Mouse (Mus musculus) midbrain, embryonic 15.5 days (tissue): ENCODE data around the gene Mgst3. TPM values are rescaled to one million over a fixed set of nuclear protein-coding genes. Genes with fewer than 3 reads are reported as not detected.

ENCODE experiments used
- ATAC-seq: fragments of 200-750 bp; cut with Nextera tagmentation; replicated peaks from 2 replicates; pipeline ENCODE4 v1.8.0; 2017; ENCODE audit warnings: moderate TSS enrichment
- H3K27ac ChIP-seq: fragments of 300-500 bp; sonication (generic); 2 replicates; pipeline ENCODE4 v1.5.1; 2015; ENCODE audit warnings: mild to moderate bottlenecking, inconsistent platforms
- H3K27me3 ChIP-seq: fragments of 300-500 bp; sonication (generic); replicated peaks from 2 replicates; pipeline ENCODE4 v1.6.1; 2015; ENCODE audit warnings: inconsistent platforms
- H3K36me3 ChIP-seq: fragments of 300-500 bp; sonication (generic); replicated peaks from 2 replicates; pipeline ENCODE4 v1.6.1; 2015; ENCODE audit warnings: inconsistent platforms
- H3K4me1 ChIP-seq: fragments of 300-500 bp; sonication (generic); 2 replicates; pipeline ENCODE4 v1.6.1; 2015; ENCODE audit warnings: inconsistent platforms
- H3K4me2 ChIP-seq: fragments of 300-500 bp; sonication (generic); 2 replicates; pipeline ENCODE4 v1.6.1; 2015; ENCODE audit warnings: inconsistent platforms, mild to moderate bottlenecking, moderate library complexity
- H3K4me3 ChIP-seq: fragments of 300-500 bp; sonication (generic); 2 replicates; pipeline ENCODE4 v1.5.1; 2015; ENCODE audit warnings: mild to moderate bottlenecking, inconsistent platforms
- H3K9ac ChIP-seq: fragments of 300-500 bp; sonication (generic); 2 replicates; pipeline ENCODE4 v1.6.1; 2015; ENCODE audit warnings: mild to moderate bottlenecking, inconsistent platforms
- H3K9me3 ChIP-seq: fragments of 300-500 bp; sonication (generic); 2 replicates; pipeline ENCODE4 v1.6.1; 2016; ENCODE audit warnings: inconsistent platforms
- WGBS: fragments of 180-500 bp; shearing (Covaris S2); methylation state at CpG from one replicate; pipeline ENCODE4 v1.1.7; 2015; ENCODE audit warnings: mixed read lengths; 5-methylcytosine and 5-hydroxymethylcytosine counted together
- polyA plus RNA-seq: library from polyadenylated mRNA; unstranded; fragments of >200 nt; fragmentation: Nextera tagmentation; extraction: Ambion mirVana; gene quantifications from 2 replicates; pipeline ENCODE4 v1.2.1, GENCODE M21; 2015

Gene Mgst3
- polyA plus RNA-seq, 1 experiment from 2014 or later: 138 TPM

- Histone ChIP-seq H3K4me2 (no peak overlapping the region), H3K27ac (no peak overlapping the region), H3K27me3 (no peaks in the 10 kb centered on the region), H3K4me1 (no peaks in the 10 kb centered on the region), H3K9me3 (no peaks in the 10 kb centered on the region), H3K9ac (no peak overlapping the region), H3K36me3 (peaks cover 16% of the 10 kb centered on the region), H3K4me3 (no peak overlapping the region)
- ATAC-seq: no peak; the same call in 1 of the 2 replicates
- WGBS: 11% methylated on average over 7 of the region's 7 CpGs
Measured at GRCm38 (mm10) chr1:167369905-167370304, 23.7 kb downstream of the Mgst3 start.

GRCm38 (mm10) chr1:167368513-167368912, 25.1 kb downstream of the Mgst3 start:
- no peaks in the 10 kb centered on the region for H3K4me1 ChIP-seq
- H3K36me3 ChIP-seq: peaks cover 16% of the 10 kb centered on the region
- H3K9ac ChIP-seq: no peak overlapping the region
- no peak overlapping the region for H3K4me2 ChIP-seq
- H3K27me3 ChIP-seq: no peaks in the 10 kb centered on the region
- no peaks in the 10 kb centered on the region for H3K9me3 ChIP-seq
- WGBS: 86% methylated on average over 7 of the region's 7 CpGs
- H3K27ac ChIP-seq: no peak overlapping the region
- ATAC-seq: no peak
- no peak overlapping the region for H3K4me3 ChIP-seq

GRCm38 (mm10) chr1:167368018-167368417, 25.6 kb downstream of the Mgst3 start:
- Histone ChIP-seq H3K4me1 (no peaks in the 10 kb centered on the region), H3K9ac (no peak overlapping the region), H3K4me3 (no peak overlapping the region), H3K36me3 (peaks cover 16% of the 10 kb centered on the region), H3K4me2 (no peak overlapping the region), H3K27ac (no peak overlapping the region), H3K27me3 (no peaks in the 10 kb centered on the region), H3K9me3 (no peaks in the 10 kb centered on the region)
- WGBS: 95% methylated on average over 4 of the region's 4 CpGs
- no peak for ATAC-seq

GRCm38 (mm10) chr1:167366621-167367020, 27.0 kb downstream of the Mgst3 start:
- Histone ChIP-seq H3K4me1 (no peaks in the 10 kb centered on the region), H3K27ac (no peak overlapping the region), H3K4me3 (no peak overlapping the region), H3K9ac (no peak overlapping the region), H3K27me3 (no peaks in the 10 kb centered on the region), H3K4me2 (no peak overlapping the region), H3K9me3 (no peaks in the 10 kb centered on the region), H3K36me3 (peaks cover 16% of the 10 kb centered on the region)
- WGBS: 93% methylated on average over 6 of the region's 6 CpGs
- ATAC-seq: no peak

DNA sequence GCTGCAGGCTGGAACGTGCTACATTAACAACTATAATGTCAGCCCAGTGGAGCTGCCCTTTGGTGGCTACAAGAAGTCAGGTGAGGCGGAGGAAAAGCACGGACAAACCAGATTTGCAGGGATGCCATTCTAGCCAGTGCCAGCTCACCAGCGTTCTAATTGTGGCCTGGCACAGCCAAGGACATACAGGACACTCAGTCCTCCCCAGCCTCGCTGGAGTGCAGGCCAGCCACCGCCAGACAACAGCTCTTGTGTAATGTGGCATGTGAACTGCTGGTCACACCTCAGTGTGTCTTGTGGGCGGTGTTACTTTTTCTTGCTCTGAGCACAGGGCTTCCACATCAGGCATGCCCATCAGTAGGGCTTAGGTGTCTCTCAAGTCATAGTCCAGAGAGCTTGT, 27.8 kb downstream of the Mgst3 start:
- Histone ChIP-seq H3K27me3 (no peaks in the 10 kb centered on the region), H3K4me1 (no peaks in the 10 kb centered on the region), H3K9me3 (no peaks in the 10 kb centered on the region), H3K9ac (no peak overlapping the region), H3K27ac (no peak overlapping the region), H3K4me2 (no peak overlapping the region), H3K36me3 (peaks cover 16% of the 10 kb centered on the region), H3K4me3 (no peak overlapping the region)
- ATAC-seq: no peak
- WGBS: 84% methylated on average over 7 of the region's 7 CpGs

GRCm38 (mm10) chr1:167363322-167363721, 30.3 kb downstream of the Mgst3 start:
- Histone ChIP-seq H3K4me2 (no peak overlapping the region), H3K4me3 (no peak overlapping the region), H3K4me1 (no peaks in the 10 kb centered on the region), H3K27me3 (no peaks in the 10 kb centered on the region), H3K27ac (no peak overlapping the region), H3K9ac (no peak overlapping the region), H3K36me3 (peaks cover 16% of the 10 kb centered on the region), H3K9me3 (no peaks in the 10 kb centered on the region)
- no peak for ATAC-seq
- WGBS: 55% methylated on average over 5 of the region's 5 CpGs

DNA sequence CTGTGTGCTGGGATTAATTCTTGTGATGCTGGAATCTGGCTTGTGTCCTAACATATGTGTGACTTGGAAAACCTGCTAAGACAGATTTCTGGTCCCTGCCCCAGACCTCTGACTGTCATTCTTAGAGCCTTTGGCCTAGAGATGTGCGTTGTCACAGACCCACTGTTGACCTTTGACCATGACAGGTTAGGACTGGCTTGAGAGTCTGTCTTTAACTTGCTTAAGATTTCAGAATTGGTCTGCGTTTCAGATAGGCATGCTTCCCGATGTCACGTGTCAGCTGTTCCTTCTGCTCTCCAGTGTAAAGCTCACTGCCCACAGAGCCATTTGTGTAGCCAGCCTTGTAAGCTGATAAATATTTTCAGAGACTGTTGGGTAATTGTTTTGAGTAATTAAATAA, 30.8 kb downstream of the Mgst3 start:
- no peak overlapping the region for H3K4me3 ChIP-seq
- H3K9ac ChIP-seq: no peak overlapping the region
- H3K36me3 ChIP-seq: peaks cover 16% of the 10 kb centered on the region
- 75% methylated on average over 4 of the region's 4 CpGs for WGBS
- H3K9me3 ChIP-seq: no peaks in the 10 kb centered on the region
- no peaks in the 10 kb centered on the region for H3K4me1 ChIP-seq
- no peak overlapping the region for H3K27ac ChIP-seq
- H3K4me2 ChIP-seq: no peak overlapping the region
- no peaks in the 10 kb centered on the region for H3K27me3 ChIP-seq
- ATAC-seq: no peak

- no peak overlapping the region for H3K27ac ChIP-seq
- H3K36me3 ChIP-seq: peaks cover 10% of the 10 kb centered on the region; the same call in 1 of the 2 replicates
- no peak for ATAC-seq
- H3K4me2 ChIP-seq: no peak overlapping the region
- H3K4me3 ChIP-seq: no peak overlapping the region
- no peaks in the 10 kb centered on the region for H3K4me1 ChIP-seq
- H3K9ac ChIP-seq: no peak overlapping the region
- H3K9me3 ChIP-seq: no peaks in the 10 kb centered on the region
- no peaks in the 10 kb centered on the region for H3K27me3 ChIP-seq
- WGBS: 45% methylated on average over 4 of the region's 4 CpGs
Measured at GRCm38 (mm10) chr1:167360268-167360667, 33.4 kb downstream of the Mgst3 start.

DNA sequence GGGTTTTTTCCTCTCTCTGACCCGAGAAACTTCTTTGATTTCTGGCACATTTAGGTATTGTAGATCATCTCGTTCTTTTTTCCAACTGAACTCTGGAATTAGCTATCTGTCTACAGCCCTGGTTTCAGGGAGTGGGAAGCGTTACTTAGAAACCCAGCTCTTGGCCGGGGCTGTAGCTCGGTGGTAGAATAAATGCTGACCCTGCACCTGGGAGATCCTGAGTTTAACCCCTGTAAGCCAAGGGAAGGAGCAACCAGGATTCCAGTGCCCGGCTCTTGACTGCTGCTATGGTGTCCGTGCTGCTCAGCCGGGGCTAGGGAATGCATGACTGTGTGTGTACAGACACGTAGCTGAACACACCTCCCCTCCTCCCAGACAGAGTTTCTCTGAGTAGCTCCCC, 34.9 kb downstream of the Mgst3 start:
- Histone ChIP-seq H3K4me2 (no peak overlapping the region), H3K27ac (no peak overlapping the region), H3K4me3 (no peak overlapping the region), H3K36me3 (peaks cover 13% of the 10 kb centered on the region; the same call in 1 of the 2 replicates), H3K9me3 (no peaks in the 10 kb centered on the region), H3K4me1 (no peaks in the 10 kb centered on the region), H3K9ac (no peak overlapping the region), H3K27me3 (no peaks in the 10 kb centered on the region)
- WGBS: 89% methylated on average over 9 of the region's 9 CpGs
- no peak for ATAC-seq

GRCm38 (mm10) chr1:167357387-167357786, 36.3 kb downstream of the Mgst3 start:
- Histone ChIP-seq H3K4me3 (no peak overlapping the region), H3K9ac (no peak overlapping the region), H3K9me3 (no peaks in the 10 kb centered on the region), H3K4me1 (no peaks in the 10 kb centered on the region), H3K4me2 (no peak overlapping the region), H3K27ac (no peak overlapping the region), H3K27me3 (no peaks in the 10 kb centered on the region), H3K36me3 (peaks cover 13% of the 10 kb centered on the region; the same call in 1 of the 2 replicates)
- no peak for ATAC-seq
- 94% methylated on average over 9 of the region's 9 CpGs for WGBS

- H3K27ac ChIP-seq: no peak overlapping the region
Measured at GRCm38 (mm10) chr1:167352403-167352802, 41.2 kb downstream of the Mgst3 start.

GRCm38 (mm10) chr1:167350597-167351415, 42.8 kb downstream of the Mgst3 start:
- Histone ChIP-seq H3K27ac (peak overlapping the region; percentile 82), H3K4me1 (peaks cover 12% of the 10 kb centered on the region; the same call in 1 of the 2 replicates), H3K9ac (peak overlapping the region; percentile 77), H3K27me3 (no peaks in the 10 kb centered on the region), H3K36me3 (0 out of 2 replicates have a peak, but pooled peaks cover 8% of the 10 kb centered on the region), H3K9me3 (no peaks in the 10 kb centered on the region), H3K4me2 (peak overlapping the region; percentile 84), H3K4me3 (peak overlapping the region; percentile 81)
- WGBS: 33% methylated on average over 13 of the region's 13 CpGs
- no peak for ATAC-seq

More at GRCm38 (mm10) chr1:167352403-167352802, 41.2 kb downstream of the Mgst3 start:
- Histone ChIP-seq H3K36me3 (peaks cover 13% of the 10 kb centered on the region; the same call in 1 of the 2 replicates), H3K9ac (no peak overlapping the region), H3K4me1 (peaks cover 12% of the 10 kb centered on the region; the same call in 1 of the 2 replicates), H3K4me2 (no peak overlapping the region), H3K4me3 (no peak overlapping the region), H3K27me3 (no peaks in the 10 kb centered on the region), H3K9me3 (no peaks in the 10 kb centered on the region)
- WGBS: 93% methylated on average over 14 of the region's 14 CpGs
- no peak for ATAC-seq
